Mouse (Mus musculus): ENCODE measurements around the gene Sbds. TPM values are rescaled to one million over a fixed set of nuclear protein-coding genes. Genes with fewer than 3 reads are reported as not detected.
"Not testable (repeated sequence)": the region's sequence is repeated elsewhere in the genome, so short reads cannot be mapped to it uniquely, and the experiment has no call there.

Sbds gene
- polyA plus RNA-seq, 1 experiment from 2014 or later = 48.2 TPM

DNA sequence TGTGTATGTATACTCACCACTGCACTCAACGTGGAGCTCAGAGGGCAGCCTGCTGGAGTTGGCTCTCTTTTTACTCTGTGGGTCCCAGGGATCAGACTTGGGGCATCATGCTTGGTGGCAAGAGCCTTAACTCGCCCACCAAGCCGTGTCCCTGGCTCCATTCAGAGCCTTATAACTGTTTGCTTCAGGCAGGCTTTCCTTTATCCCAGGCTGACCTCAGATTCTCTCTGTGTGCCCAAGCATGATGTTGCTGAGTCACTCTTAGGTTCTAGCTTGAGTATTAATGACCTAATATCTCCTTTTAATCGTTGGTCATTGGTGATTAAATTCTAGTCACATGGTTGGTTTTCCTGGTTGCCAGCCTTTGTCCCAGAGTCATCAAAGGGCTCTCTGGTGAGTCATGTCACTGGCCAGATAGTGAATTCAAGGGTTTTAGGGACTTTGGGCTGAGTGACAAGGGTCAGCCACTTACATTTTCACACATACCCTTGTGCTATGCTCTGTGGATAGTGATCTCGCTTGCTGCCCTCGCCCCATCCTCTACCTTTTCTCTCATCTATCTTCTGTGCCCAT is 9.2 kb upstream of the Sbds start:
- no peak for ATAC-seq (ENCODE audit: low FRiP score)
- no peak overlapping the region for H3K9ac ChIP-seq
- H3K4me1 ChIP-seq (replicated peaks; ENCODE audit: control insufficient read depth, insufficient read depth, low read length) = no peaks in the 10 kb centered on the region
- no peak for DNase-seq (ENCODE audit: low spot score)
- no peak overlapping the region for H3K4me3 ChIP-seq (replicated peaks; ENCODE audit: low read length)
- H3K9me3 ChIP-seq (ENCODE audit: control insufficient read depth, low read length) = no peaks in the 10 kb centered on the region
- H3K36me3 ChIP-seq (replicated peaks; ENCODE audit: control insufficient read depth, insufficient read depth) = peaks cover 32% of the 10 kb centered on the region
- no peaks in the 10 kb centered on the region for H3K27me3 ChIP-seq (ENCODE audit: control insufficient read depth, insufficient read depth, low read length)
- WGBS = 94% methylated on average over 6 of the region's 6 CpGs
- H3K4me2 ChIP-seq (replicated peaks) = no peak overlapping the region
- no peak overlapping the region for H3K27ac ChIP-seq

DNA sequence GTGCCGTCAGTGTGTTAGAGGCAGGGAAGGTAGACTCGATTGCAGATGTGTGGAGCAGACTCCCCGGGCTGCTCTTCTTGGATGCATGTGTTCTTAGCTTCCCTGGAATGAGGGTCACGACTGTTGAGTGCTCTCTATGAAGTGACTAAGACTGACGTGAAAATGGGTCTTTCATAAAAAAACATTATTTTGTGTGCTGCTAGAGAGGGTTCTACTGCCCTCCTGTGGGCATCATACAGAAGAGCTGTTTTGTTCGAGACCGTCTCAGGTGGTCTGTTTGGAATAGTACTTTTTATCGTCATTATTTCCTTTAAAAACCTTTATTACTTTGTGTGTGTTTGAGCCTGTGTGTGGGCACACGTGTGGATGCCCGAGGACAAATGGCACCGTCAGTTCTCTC is 8.1 kb upstream of the Sbds start:
- Histone ChIP-seq H3K4me1 (replicated peaks; ENCODE audit: control insufficient read depth, insufficient read depth, low read length) (no peaks in the 10 kb centered on the region), H3K9ac (no peak overlapping the region), H3K27me3 (ENCODE audit: control insufficient read depth, insufficient read depth, low read length) (no peaks in the 10 kb centered on the region), H3K36me3 (replicated peaks; ENCODE audit: control insufficient read depth, insufficient read depth) (peaks cover 33% of the 10 kb centered on the region), H3K27ac (no peak overlapping the region), H3K4me3 (replicated peaks; ENCODE audit: low read length) (no peak overlapping the region), H3K9me3 (ENCODE audit: control insufficient read depth, low read length) (no peaks in the 10 kb centered on the region), H3K4me2 (replicated peaks) (no peak overlapping the region)
- ATAC-seq (ENCODE audit: low FRiP score) = no peak
- 82% methylated on average over 11 of the region's 11 CpGs for WGBS
- no peak for DNase-seq (ENCODE audit: low spot score)

DNA sequence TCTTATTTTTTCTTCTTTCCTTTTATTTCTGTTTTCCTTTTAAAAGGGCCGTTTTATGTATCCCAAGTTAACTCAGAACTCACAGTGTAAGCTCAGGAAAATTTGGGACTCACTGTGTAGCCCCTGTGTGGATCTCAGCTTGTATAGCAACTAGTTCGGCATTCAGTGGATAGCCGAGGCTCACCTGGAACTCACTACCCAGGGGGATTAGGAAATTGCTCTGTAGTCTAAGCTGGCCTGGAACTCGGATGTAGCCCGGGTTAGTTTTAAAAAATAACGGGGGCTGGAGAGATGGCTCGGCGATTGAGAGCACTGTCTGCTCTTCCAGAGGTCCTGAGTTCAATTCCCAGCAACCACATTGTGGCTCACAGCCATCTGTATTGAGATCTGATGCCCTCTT is 2.0 kb upstream of the Sbds start:
- H3K4me2 ChIP-seq (replicated peaks) = peak overlapping the region; percentile 62
- H3K4me3 ChIP-seq (replicated peaks; ENCODE audit: low read length) = peak overlapping the region; percentile 60
- H3K9me3 ChIP-seq (ENCODE audit: control insufficient read depth, low read length) = no peaks in the 10 kb centered on the region
- 12% methylated on average over 8 of the region's 8 CpGs for WGBS
- peaks cover 23% of the 10 kb centered on the region for H3K4me1 ChIP-seq (replicated peaks; ENCODE audit: control insufficient read depth, insufficient read depth, low read length)
- ATAC-seq (ENCODE audit: low FRiP score) (no peak), DNase-seq (ENCODE audit: low spot score) (no peak)
- peaks cover 22% of the 10 kb centered on the region for H3K36me3 ChIP-seq (replicated peaks; ENCODE audit: control insufficient read depth, insufficient read depth)
- H3K9ac ChIP-seq = peak overlapping the region; percentile 72
- H3K27ac ChIP-seq = peak overlapping the region; percentile 71
- H3K27me3 ChIP-seq (ENCODE audit: control insufficient read depth, insufficient read depth, low read length) = no peaks in the 10 kb centered on the region

DNA sequence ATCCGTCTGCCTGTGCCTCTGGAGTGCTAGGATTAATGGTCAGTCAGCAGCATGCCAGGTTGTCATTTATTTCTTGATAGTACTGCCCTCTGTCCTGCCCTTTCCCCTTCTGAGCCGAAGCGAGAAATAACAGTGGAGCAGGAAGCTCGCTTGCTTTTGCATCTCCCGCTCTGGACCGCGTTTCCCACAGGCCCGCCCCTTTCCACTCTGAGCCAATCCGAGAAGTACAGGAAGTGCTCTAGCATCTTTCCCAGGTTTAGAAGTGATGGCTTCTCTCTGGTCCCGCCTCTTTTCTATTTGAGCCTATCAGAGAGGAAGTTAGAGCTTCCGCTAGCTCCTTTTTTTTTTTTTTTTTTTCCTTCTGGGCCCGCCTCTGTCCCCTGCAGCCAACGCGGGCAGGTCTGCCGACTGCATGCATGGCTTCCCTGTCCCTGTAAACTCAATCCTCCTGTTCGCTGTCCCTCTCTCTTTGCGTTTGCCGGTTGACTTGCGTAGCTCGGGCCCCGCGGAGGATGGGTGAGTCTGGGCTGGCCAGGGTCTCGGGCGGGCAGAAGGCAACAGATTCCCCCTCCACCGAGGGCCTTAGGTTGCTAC is 1.4 kb upstream of the Sbds start:
- ATAC-seq (ENCODE audit: low FRiP score) (peak; percentile 96), DNase-seq (ENCODE audit: low spot score) (peak; percentile 91)
- Histone ChIP-seq H3K36me3 (replicated peaks; ENCODE audit: control insufficient read depth, insufficient read depth) (peaks cover 25% of the 10 kb centered on the region), H3K4me1 (replicated peaks; ENCODE audit: control insufficient read depth, insufficient read depth, low read length) (peaks cover 23% of the 10 kb centered on the region), H3K4me3 (replicated peaks; ENCODE audit: low read length) (peak overlapping the region; percentile 60), H3K4me2 (replicated peaks) (peak overlapping the region; percentile 71), H3K9ac (peak overlapping the region; percentile 72), H3K27ac (peak overlapping the region; percentile 71), H3K9me3 (ENCODE audit: control insufficient read depth, low read length) (no peaks in the 10 kb centered on the region), H3K27me3 (ENCODE audit: control insufficient read depth, insufficient read depth, low read length) (no peaks in the 10 kb centered on the region)
- WGBS = 0% methylated on average over 25 of the region's 25 CpGs

DNA sequence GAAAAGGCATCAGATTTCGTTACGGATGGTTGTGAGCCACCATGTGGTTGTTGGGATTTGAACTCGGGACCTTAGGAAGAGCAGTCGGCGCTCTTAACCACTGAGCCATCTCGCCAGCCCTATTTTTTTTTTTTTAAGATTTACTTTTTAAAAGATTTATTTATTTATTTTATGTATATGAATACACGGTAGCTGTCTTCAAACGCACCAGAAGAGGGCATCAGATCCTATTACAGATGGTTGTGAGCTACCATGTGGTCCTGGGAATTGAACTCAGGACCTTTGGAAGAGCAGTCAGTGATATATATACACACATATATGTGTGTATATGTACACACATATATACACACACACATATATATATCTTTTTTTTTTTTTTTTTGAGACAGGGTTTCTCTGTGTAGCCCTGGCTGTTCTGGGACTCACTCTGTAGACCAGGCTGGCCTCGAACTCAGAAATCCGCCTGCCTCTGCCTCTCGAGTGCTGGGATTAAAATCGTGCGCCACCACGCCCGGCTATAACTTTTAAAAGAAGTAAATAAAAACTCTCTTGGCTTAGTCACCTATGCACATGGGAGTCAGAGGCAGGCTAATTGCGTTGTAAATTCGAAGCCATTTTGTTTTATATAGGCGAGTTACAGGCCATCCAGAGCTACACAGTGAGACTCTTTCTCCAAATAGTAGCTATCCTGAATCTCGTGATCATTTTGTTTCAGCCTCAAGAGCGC is 632 bp upstream of the Sbds start:
- Histone ChIP-seq H3K36me3 (replicated peaks; ENCODE audit: control insufficient read depth, insufficient read depth) (peaks cover 33% of the 10 kb centered on the region), H3K4me3 (replicated peaks; ENCODE audit: low read length) (peak overlapping the region; percentile 77), H3K4me1 (replicated peaks; ENCODE audit: control insufficient read depth, insufficient read depth, low read length) (peaks cover 23% of the 10 kb centered on the region), H3K4me2 (replicated peaks) (peak overlapping the region; percentile 71)
- H3K9ac ChIP-seq; H3K27me3 ChIP-seq (ENCODE audit: control insufficient read depth, insufficient read depth, low read length); H3K27ac ChIP-seq; DNase-seq (ENCODE audit: low spot score); H3K9me3 ChIP-seq (ENCODE audit: control insufficient read depth, low read length); ATAC-seq (ENCODE audit: low FRiP score): not testable (repeated sequence)
- WGBS = 34% methylated on average over 20 of the region's 20 CpGs

DNA sequence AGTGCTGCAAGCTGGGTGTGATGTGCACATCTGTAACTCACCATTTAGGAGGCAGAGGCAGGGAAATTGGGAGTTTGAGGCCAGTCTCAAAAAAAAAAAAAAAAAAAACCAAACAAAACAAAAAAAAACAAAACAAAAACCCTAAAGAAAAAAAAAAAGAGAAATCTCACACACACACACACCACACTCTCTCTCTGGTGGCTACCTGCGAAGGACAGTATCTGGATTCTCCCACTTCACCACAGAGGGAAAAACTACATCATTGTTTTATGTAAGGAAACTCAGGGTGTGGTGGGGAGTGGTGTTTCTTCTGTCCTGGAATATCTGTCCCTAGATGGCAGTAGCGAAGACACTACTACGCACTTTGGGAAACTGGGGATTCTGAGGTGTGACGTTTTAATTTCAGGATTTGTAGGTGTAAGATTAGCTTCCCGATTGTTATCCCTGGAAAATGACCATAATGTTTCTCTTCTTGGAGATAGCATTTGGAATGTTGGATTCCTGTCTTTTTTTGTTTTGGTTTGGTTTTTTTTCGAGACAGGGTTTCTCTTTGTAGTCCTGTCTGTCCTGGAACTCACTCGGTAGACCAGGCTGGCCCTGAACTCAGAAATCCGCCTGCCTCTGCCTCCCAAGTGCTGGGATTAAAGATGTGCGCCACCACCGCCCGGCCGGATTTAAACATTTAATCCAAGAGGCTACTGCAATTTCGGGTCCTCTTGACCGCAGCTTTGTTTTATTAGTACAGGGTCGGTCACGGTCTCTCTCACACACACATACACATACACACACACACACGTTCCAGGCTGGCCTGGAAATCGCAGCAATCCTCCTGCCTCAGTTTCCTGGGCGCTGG is 940 bp downstream of the Sbds start:
- ATAC-seq (ENCODE audit: low FRiP score) (no peak), DNase-seq (ENCODE audit: low spot score) (peak; percentile 59)
- Histone ChIP-seq H3K27me3 (ENCODE audit: control insufficient read depth, insufficient read depth, low read length) (no peaks in the 10 kb centered on the region), H3K4me1 (replicated peaks; ENCODE audit: control insufficient read depth, insufficient read depth, low read length) (peaks cover 23% of the 10 kb centered on the region), H3K4me2 (replicated peaks) (peak overlapping the region; percentile 71), H3K9ac (peak overlapping the region; percentile 92), H3K4me3 (replicated peaks; ENCODE audit: low read length) (peak overlapping the region; percentile 77), H3K9me3 (ENCODE audit: control insufficient read depth, low read length) (no peaks in the 10 kb centered on the region), H3K27ac (peak overlapping the region; percentile 78), H3K36me3 (replicated peaks; ENCODE audit: control insufficient read depth, insufficient read depth) (peaks cover 44% of the 10 kb centered on the region)
- 21% methylated on average over 19 of the region's 19 CpGs for WGBS

DNA sequence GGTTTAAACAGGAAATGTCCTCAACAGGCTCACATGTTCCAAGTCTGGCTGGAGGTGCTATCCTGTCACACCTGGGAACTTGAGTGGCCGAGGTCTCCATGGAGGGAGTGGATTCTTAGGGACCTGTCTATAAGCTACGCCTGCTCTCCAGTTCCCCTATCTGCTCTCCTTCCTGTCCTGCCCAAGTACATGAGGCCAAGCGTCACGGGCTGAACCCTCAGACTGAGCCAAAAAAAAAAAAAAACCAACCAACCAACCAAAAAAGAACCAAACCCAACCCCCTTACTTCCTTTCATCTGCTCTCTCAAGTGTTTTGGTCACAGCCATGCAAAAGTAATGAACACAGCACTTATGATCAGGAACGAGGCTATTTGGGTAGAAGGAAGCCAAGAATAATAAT is 7.5 kb downstream of the Sbds start:
- Histone ChIP-seq H3K4me1 (replicated peaks; ENCODE audit: control insufficient read depth, insufficient read depth, low read length) (no peaks in the 10 kb centered on the region), H3K9me3 (ENCODE audit: control insufficient read depth, low read length) (no peaks in the 10 kb centered on the region), H3K27ac (no peak overlapping the region), H3K36me3 (replicated peaks; ENCODE audit: control insufficient read depth, insufficient read depth) (peaks cover 98% of the 10 kb centered on the region), H3K4me3 (replicated peaks; ENCODE audit: low read length) (no peak overlapping the region), H3K9ac (no peak overlapping the region), H3K27me3 (ENCODE audit: control insufficient read depth, insufficient read depth, low read length) (no peaks in the 10 kb centered on the region), H3K4me2 (replicated peaks) (no peak overlapping the region)
- WGBS = 86% methylated on average over 5 of the region's 5 CpGs
- ATAC-seq (ENCODE audit: low FRiP score) (no peak), DNase-seq (ENCODE audit: low spot score) (no peak)

DNA sequence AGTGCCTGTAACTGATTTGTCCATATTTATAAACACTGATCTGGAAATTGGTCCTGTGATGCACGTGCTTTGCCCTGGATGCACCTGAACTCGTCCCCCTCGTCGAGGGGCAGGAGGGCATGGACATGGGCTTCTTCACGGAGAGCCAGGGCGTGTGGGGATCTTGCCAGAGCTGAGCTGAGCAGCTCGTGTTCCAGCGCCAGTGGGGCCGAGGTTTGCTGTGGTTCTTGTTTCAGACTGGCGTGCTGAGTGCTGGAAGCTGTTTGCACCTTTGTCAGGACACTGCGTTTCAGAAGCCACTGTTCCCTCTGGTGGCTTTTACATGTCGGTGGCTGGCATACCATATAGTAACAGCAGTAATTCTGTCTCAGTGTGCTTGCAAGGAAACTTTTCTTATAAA is 13.9 kb downstream of the Sbds start:
- Histone ChIP-seq H3K4me1 (replicated peaks; ENCODE audit: control insufficient read depth, insufficient read depth, low read length) (no peaks in the 10 kb centered on the region), H3K4me2 (replicated peaks) (no peak overlapping the region), H3K27ac (no peak overlapping the region), H3K27me3 (ENCODE audit: control insufficient read depth, insufficient read depth, low read length) (no peaks in the 10 kb centered on the region), H3K36me3 (replicated peaks; ENCODE audit: control insufficient read depth, insufficient read depth) (peaks cover 96% of the 10 kb centered on the region), H3K9me3 (ENCODE audit: control insufficient read depth, low read length) (no peaks in the 10 kb centered on the region), H3K4me3 (replicated peaks; ENCODE audit: low read length) (no peak overlapping the region), H3K9ac (no peak overlapping the region)
- 93% methylated on average over 12 of the region's 12 CpGs for WGBS
- ATAC-seq (ENCODE audit: low FRiP score) (no peak), DNase-seq (ENCODE audit: low spot score) (no peak)

DNA sequence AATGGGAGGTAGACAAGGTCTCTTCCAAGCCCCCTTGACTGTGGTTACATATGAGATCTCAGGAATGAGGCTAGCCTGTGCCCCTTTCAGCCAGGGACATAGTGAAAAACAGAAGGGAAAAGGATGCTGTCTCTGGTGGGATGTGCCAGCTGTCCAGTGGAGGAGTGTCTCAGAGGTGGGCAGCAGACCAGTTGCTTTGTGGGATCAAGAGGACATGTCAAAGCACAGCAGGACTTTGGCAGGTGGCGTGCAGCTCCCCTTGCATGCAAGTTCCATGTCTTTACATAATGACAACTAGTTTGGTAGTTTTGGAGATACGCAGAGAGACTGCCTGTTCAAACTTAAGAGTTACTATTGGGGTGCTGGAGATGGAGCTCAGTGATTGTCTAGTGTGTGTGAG is 15.5 kb downstream of the Sbds start:
- Histone ChIP-seq H3K9me3 (ENCODE audit: control insufficient read depth, low read length) (no peaks in the 10 kb centered on the region), H3K4me2 (replicated peaks) (no peak overlapping the region), H3K4me1 (replicated peaks; ENCODE audit: control insufficient read depth, insufficient read depth, low read length) (no peaks in the 10 kb centered on the region), H3K36me3 (replicated peaks; ENCODE audit: control insufficient read depth, insufficient read depth) (peaks cover 96% of the 10 kb centered on the region), H3K9ac (no peak overlapping the region), H3K27me3 (ENCODE audit: control insufficient read depth, insufficient read depth, low read length) (no peaks in the 10 kb centered on the region), H3K4me3 (replicated peaks; ENCODE audit: low read length) (no peak overlapping the region), H3K27ac (no peak overlapping the region)
- DNase-seq (ENCODE audit: low spot score) (no peak), ATAC-seq (ENCODE audit: low FRiP score) (no peak)
- 97% methylated on average over 2 of the region's 2 CpGs for WGBS
